Mouse (Mus musculus): ENCODE results near the gene Tbcd. TPM values are rescaled to one million over a fixed set of nuclear protein-coding genes. Genes with fewer than 3 reads are reported as not detected.
A peak's percentile ranks its signal among the peaks of the same experiment; 100 is the strongest.

Tbcd gene
- 76.8 and 77.5 TPM in 2 replicates for polyA plus RNA-seq (2012; rRNA removed)

GRCm38 (mm10) chr11:121451753-121452635, at the start of gene Tbcd:
TSS of gene Tbcd (plus strand) at chr11:121451949.
- H3K27me3 ChIP-seq (ENCODE audit: control insufficient read depth, insufficient read depth, low read length), result no peaks in the 10 kb centered on the region
- peaks cover 7% of the 10 kb centered on the region; the same call in 1 of the 2 replicates for H3K4me1 ChIP-seq (ENCODE audit: control insufficient read depth, insufficient read depth, low read length)
- H3K4me3 ChIP-seq (replicated peaks; ENCODE audit: insufficient read depth, low read depth, low read length), result peak within 1 kb of the TSS; percentile 85
- H3K27ac ChIP-seq (ENCODE audit: insufficient read depth, low read length), result peak within 1 kb of the TSS; percentile 16
- TF ChIP-seq CTCF (IDR thresholded peaks at IDR 0.05; ENCODE audit: borderline replicate concordance, insufficient read depth, low read depth, low read length), result no peak
- TF ChIP-seq POLR2A (IDR thresholded peaks at IDR 0.05; ENCODE audit: borderline replicate concordance, insufficient read depth, low read length), result peak; percentile 63
- WGBS, result under 1% methylated on average over 58 of the region's 58 CpGs
- DNase-seq, result peak; percentile 95 to 96

GRCm38 (mm10) chr11:121407366-121408155, 44.2 kb upstream of the Tbcd start:
- WGBS, result 69% methylated on average over 3 of the region's 3 CpGs
- no peak for DNase-seq
- TF ChIP-seq POLR2A (IDR thresholded peaks at IDR 0.05; ENCODE audit: borderline replicate concordance, insufficient read depth, low read length) (no peak), CTCF (IDR thresholded peaks at IDR 0.05; ENCODE audit: borderline replicate concordance, insufficient read depth, low read depth, low read length) (no peak)
- H3K27me3 ChIP-seq (ENCODE audit: control insufficient read depth, insufficient read depth, low read length), result no peaks in the 10 kb centered on the region
- no peaks in the 10 kb centered on the region for H3K4me1 ChIP-seq (ENCODE audit: control insufficient read depth, insufficient read depth, low read length)
- no peak overlapping the region for H3K4me3 ChIP-seq (replicated peaks; ENCODE audit: insufficient read depth, low read depth, low read length)
- no peak overlapping the region for H3K27ac ChIP-seq (ENCODE audit: insufficient read depth, low read length)

DNA sequence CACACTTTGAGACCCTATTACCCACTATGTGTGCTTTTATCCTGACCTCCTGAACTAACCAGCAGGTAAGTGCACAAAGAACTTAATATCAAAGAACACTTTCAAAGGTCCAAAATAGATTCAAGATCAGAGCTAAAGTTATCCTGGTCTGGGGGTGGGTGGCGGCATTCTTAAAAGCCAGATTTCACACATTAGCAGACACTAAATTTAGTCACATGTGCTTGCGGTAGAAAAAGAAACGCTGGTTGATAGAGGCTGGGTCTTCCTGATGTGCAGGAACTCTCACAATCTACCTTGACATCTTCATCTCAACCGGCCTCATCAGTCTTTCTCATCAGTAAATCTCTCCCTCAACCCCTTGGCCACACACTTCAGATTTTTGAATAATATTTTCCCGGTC, 37.0 kb upstream of the Tbcd start:
- no peaks in the 10 kb centered on the region for H3K27me3 ChIP-seq (ENCODE audit: control insufficient read depth, insufficient read depth, low read length)
- no peak for TF ChIP-seq POLR2A (IDR thresholded peaks at IDR 0.05; ENCODE audit: borderline replicate concordance, insufficient read depth, low read length)
- TF ChIP-seq CTCF (IDR thresholded peaks at IDR 0.05; ENCODE audit: borderline replicate concordance, insufficient read depth, low read depth, low read length), result no peak
- 88% methylated on average over 5 of the region's 5 CpGs for WGBS
- DNase-seq, result no peak
- H3K4me3 ChIP-seq (replicated peaks; ENCODE audit: insufficient read depth, low read depth, low read length), result no peak overlapping the region
- no peaks in the 10 kb centered on the region for H3K4me1 ChIP-seq (ENCODE audit: control insufficient read depth, insufficient read depth, low read length)
- no peak overlapping the region for H3K27ac ChIP-seq (ENCODE audit: insufficient read depth, low read length)

GRCm38 (mm10) chr11:121415351-121415750, 36.4 kb upstream of the Tbcd start:
- 62% methylated on average over 5 of the region's 5 CpGs for WGBS

DNA sequence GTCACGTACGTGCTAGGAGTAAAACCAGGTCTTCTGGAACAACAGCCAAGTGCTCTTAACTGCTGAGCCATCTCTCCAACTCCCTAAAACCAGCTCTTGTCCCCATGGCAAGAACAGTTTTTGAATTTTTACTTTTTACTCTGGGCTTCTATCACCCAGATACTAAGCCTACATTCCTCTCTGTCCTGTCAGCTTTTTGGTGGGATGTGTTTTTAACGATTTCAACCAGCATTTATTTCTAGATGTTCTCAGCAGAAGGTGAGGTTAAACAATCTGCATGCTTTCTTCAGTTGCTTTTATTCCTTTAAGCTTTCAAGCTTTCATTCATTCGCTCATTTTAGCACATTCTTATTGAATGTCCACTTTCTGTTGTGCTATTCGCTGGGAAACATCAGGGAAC, 33.8 kb upstream of the Tbcd start:
- 90% methylated on average over 5 of the region's 5 CpGs for WGBS
- no peak for DNase-seq
- no peak overlapping the region for H3K27ac ChIP-seq (ENCODE audit: insufficient read depth, low read length)
- no peaks in the 10 kb centered on the region for H3K27me3 ChIP-seq (ENCODE audit: control insufficient read depth, insufficient read depth, low read length)
- H3K4me3 ChIP-seq (replicated peaks; ENCODE audit: insufficient read depth, low read depth, low read length), result no peak overlapping the region
- TF ChIP-seq POLR2A (IDR thresholded peaks at IDR 0.05; ENCODE audit: borderline replicate concordance, insufficient read depth, low read length), result no peak
- no peak for TF ChIP-seq CTCF (IDR thresholded peaks at IDR 0.05; ENCODE audit: borderline replicate concordance, insufficient read depth, low read depth, low read length)
- no peaks in the 10 kb centered on the region; the same call in 1 of the 2 replicates for H3K4me1 ChIP-seq (ENCODE audit: control insufficient read depth, insufficient read depth, low read length)

More at GRCm38 (mm10) chr11:121415351-121415750, 36.4 kb upstream of the Tbcd start:
- DNase-seq, result no peak
- H3K4me3 ChIP-seq (replicated peaks; ENCODE audit: insufficient read depth, low read depth, low read length), result no peak overlapping the region
- no peaks in the 10 kb centered on the region for H3K27me3 ChIP-seq (ENCODE audit: control insufficient read depth, insufficient read depth, low read length)
- no peaks in the 10 kb centered on the region; the same call in 1 of the 2 replicates for H3K4me1 ChIP-seq (ENCODE audit: control insufficient read depth, insufficient read depth, low read length)
- no peak overlapping the region for H3K27ac ChIP-seq (ENCODE audit: insufficient read depth, low read length)
- TF ChIP-seq POLR2A (IDR thresholded peaks at IDR 0.05; ENCODE audit: borderline replicate concordance, insufficient read depth, low read length) (no peak), CTCF (IDR thresholded peaks at IDR 0.05; ENCODE audit: borderline replicate concordance, insufficient read depth, low read depth, low read length) (no peak)

DNA sequence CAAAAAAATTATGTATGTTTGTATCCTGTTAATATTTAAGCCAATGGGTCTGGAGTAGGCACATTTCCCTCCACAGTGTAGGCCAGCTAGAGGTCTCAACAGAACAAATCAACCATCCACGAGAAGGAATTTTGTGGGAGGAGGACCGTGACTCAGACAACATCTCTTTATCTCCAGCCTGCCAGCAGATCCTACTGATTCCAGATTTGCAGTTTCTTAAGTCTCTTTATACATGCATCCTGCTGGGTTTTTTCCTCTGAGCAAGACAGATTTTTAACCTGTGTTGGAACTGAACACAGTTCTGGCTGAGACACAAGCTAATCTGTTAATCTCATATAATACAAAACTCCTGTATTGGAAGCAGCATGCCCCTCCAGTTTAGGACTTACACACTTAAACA, 32.8 kb upstream of the Tbcd start:
- H3K27me3 ChIP-seq (ENCODE audit: control insufficient read depth, insufficient read depth, low read length), result no peaks in the 10 kb centered on the region
- no peak overlapping the region for H3K4me3 ChIP-seq (replicated peaks; ENCODE audit: insufficient read depth, low read depth, low read length)
- H3K27ac ChIP-seq (ENCODE audit: insufficient read depth, low read length), result no peak overlapping the region
- no peak for DNase-seq
- H3K4me1 ChIP-seq (ENCODE audit: control insufficient read depth, insufficient read depth, low read length), result no peaks in the 10 kb centered on the region; the same call in 1 of the 2 replicates
- TF ChIP-seq CTCF (IDR thresholded peaks at IDR 0.05; ENCODE audit: borderline replicate concordance, insufficient read depth, low read depth, low read length), result no peak
- no peak for TF ChIP-seq POLR2A (IDR thresholded peaks at IDR 0.05; ENCODE audit: borderline replicate concordance, insufficient read depth, low read length)
- 48% methylated on average over 2 of the region's 2 CpGs for WGBS

- Histone ChIP-seq H3K4me1 (ENCODE audit: control insufficient read depth, insufficient read depth, low read length) (no peaks in the 10 kb centered on the region; the same call in 1 of the 2 replicates), H3K4me3 (replicated peaks; ENCODE audit: insufficient read depth, low read depth, low read length) (no peak overlapping the region), H3K27me3 (ENCODE audit: control insufficient read depth, insufficient read depth, low read length) (no peaks in the 10 kb centered on the region), H3K27ac (ENCODE audit: insufficient read depth, low read length) (no peak overlapping the region)
- no peak for DNase-seq
- no peak for TF ChIP-seq CTCF (IDR thresholded peaks at IDR 0.05; ENCODE audit: borderline replicate concordance, insufficient read depth, low read depth, low read length)
- no peak for TF ChIP-seq POLR2A (IDR thresholded peaks at IDR 0.05; ENCODE audit: borderline replicate concordance, insufficient read depth, low read length)
- 65% methylated on average over 5 of the region's 5 CpGs for WGBS
Measured at GRCm38 (mm10) chr11:121420379-121420778, 31.4 kb upstream of the Tbcd start.

Data from cerebellum, adult 2 months (tissue).